Mouse (Mus musculus): ENCODE data around the gene Cd209a. TPM values are rescaled to one million over a fixed set of nuclear protein-coding genes. Genes with fewer than 3 reads are reported as not detected.
A peak's percentile ranks its signal among the peaks of the same experiment; 100 is the strongest.

Cd209a gene
- polyA plus RNA-seq, 1 experiment: 6.1 TPM

GRCm38 (mm10) chr8:3711646-3712045 is 37.1 kb downstream of the Cd209a start:
- WGBS: 26% methylated on average over 2 of the region's 2 CpGs
- no peak for DNase-seq
- no peak for TF ChIP-seq CTCF (IDR thresholded peaks at IDR 0.05; ENCODE audit: insufficient read depth, low read length)
- no peak for TF ChIP-seq POLR2A (IDR thresholded peaks at IDR 0.05; ENCODE audit: borderline replicate concordance, extremely low read depth, low read depth, low read length)
- H3K4me3 ChIP-seq (replicated peaks; ENCODE audit: extremely low read depth, low read depth, low read length): no peak overlapping the region
- H3K4me1 ChIP-seq (ENCODE audit: control insufficient read depth, insufficient read depth, low read length): no peaks in the 10 kb centered on the region

- no peak for DNase-seq
- Histone ChIP-seq H3K4me3 (replicated peaks; ENCODE audit: extremely low read depth, low read depth, low read length) (no peak overlapping the region), H3K4me1 (ENCODE audit: control insufficient read depth, insufficient read depth, low read length) (no peaks in the 10 kb centered on the region)
- TF ChIP-seq CTCF (IDR thresholded peaks at IDR 0.05; ENCODE audit: insufficient read depth, low read length) (no peak), POLR2A (IDR thresholded peaks at IDR 0.05; ENCODE audit: borderline replicate concordance, extremely low read depth, low read depth, low read length) (no peak)
- WGBS: 79% methylated on average over 3 of the region's 3 CpGs
These were observed 38.5 kb downstream of the Cd209a start for GRCm38 (mm10) chr8:3710312-3710711.

GRCm38 (mm10) chr8:3707611-3708010 is 41.2 kb downstream of the Cd209a start:
- TF ChIP-seq POLR2A (IDR thresholded peaks at IDR 0.05; ENCODE audit: borderline replicate concordance, extremely low read depth, low read depth, low read length): no peak
- no peak for TF ChIP-seq CTCF (IDR thresholded peaks at IDR 0.05; ENCODE audit: insufficient read depth, low read length)
- WGBS: 72% methylated on average over 7 of the region's 7 CpGs
- no peaks in the 10 kb centered on the region for H3K4me1 ChIP-seq (ENCODE audit: control insufficient read depth, insufficient read depth, low read length)
- DNase-seq: no peak
- H3K4me3 ChIP-seq (replicated peaks; ENCODE audit: extremely low read depth, low read depth, low read length): no peak overlapping the region

GRCm38 (mm10) chr8:3705711-3706110 is 43.1 kb downstream of the Cd209a start:
- Histone ChIP-seq H3K4me1 (ENCODE audit: control insufficient read depth, insufficient read depth, low read length) (no peaks in the 10 kb centered on the region), H3K4me3 (replicated peaks; ENCODE audit: extremely low read depth, low read depth, low read length) (no peak overlapping the region)
- no peak for DNase-seq
- 37% methylated on average over 4 of the region's 4 CpGs for WGBS
- TF ChIP-seq POLR2A (IDR thresholded peaks at IDR 0.05; ENCODE audit: borderline replicate concordance, extremely low read depth, low read depth, low read length) (no peak), CTCF (IDR thresholded peaks at IDR 0.05; ENCODE audit: insufficient read depth, low read length) (no peak)

- Histone ChIP-seq H3K4me3 (replicated peaks; ENCODE audit: extremely low read depth, low read depth, low read length) (no peak overlapping the region), H3K4me1 (ENCODE audit: control insufficient read depth, insufficient read depth, low read length) (no peaks in the 10 kb centered on the region)
- 88% methylated on average over 1 of the region's 1 CpGs for WGBS
- TF ChIP-seq CTCF (IDR thresholded peaks at IDR 0.05; ENCODE audit: insufficient read depth, low read length) (no peak), POLR2A (IDR thresholded peaks at IDR 0.05; ENCODE audit: borderline replicate concordance, extremely low read depth, low read depth, low read length) (no peak)
- no peak for DNase-seq
These were observed 47.3 kb downstream of the Cd209a start for GRCm38 (mm10) chr8:3701491-3701890.

GRCm38 (mm10) chr8:3694121-3694520 is 54.7 kb downstream of the Cd209a start, which contains the start of gene Fcer2a:
Gene Fcer2a, minus strand, starts transcription at chr8:3694175.
- Histone ChIP-seq H3K4me3 (replicated peaks; ENCODE audit: extremely low read depth, low read depth, low read length) (peak within 1 kb of the TSS; percentile 10), H3K4me1 (ENCODE audit: control insufficient read depth, insufficient read depth, low read length) (no peaks in the 10 kb centered on the region; the same call in 1 of the 2 replicates)
- no peak for TF ChIP-seq CTCF (IDR thresholded peaks at IDR 0.05; ENCODE audit: insufficient read depth, low read length)
- no peak for TF ChIP-seq POLR2A (IDR thresholded peaks at IDR 0.05; ENCODE audit: borderline replicate concordance, extremely low read depth, low read depth, low read length)
- whole genome bisulfite sequencing: 66% methylated on average over 3 of the region's 3 CpGs
- DNase-seq: no peak

Other genes with a start within 250 kb of the Cd209a start
- 286 and 410 TPM in 2 replicates for gene Mcoln1, start 248.5 kb downstream of the Cd209a start, polyA plus RNA-seq (2012; rRNA removed)
- gene Pnpla6, start 233.6 kb downstream of the Cd209a start, polyA plus RNA-seq (2012; rRNA removed): 75.7 and 88.1 TPM in 2 replicates
- gene C330021F23Rik, start 181.0 kb downstream of the Cd209a start, polyA plus RNA-seq (2012; rRNA removed): 0.88 TPM in 1 of 2 replicates, not detected in the other
- 16.9 and 33.1 TPM in 2 replicates for gene Camsap3, start 161.7 kb downstream of the Cd209a start, polyA plus RNA-seq (2012; rRNA removed)
- gene Xab2, start 127.7 kb downstream of the Cd209a start, polyA plus RNA-seq (2012; rRNA removed): 59.0 and 66.6 TPM in 2 replicates
- 3.7 and 10.0 TPM in 2 replicates for gene Pet100, start 127.4 kb downstream of the Cd209a start, polyA plus RNA-seq (2012; rRNA removed)
- not detected in 2 replicates for gene Pcp2, start 123.4 kb downstream of the Cd209a start, polyA plus RNA-seq (2012; rRNA removed)
- 115 and 153 TPM in 2 replicates for gene Stxbp2, start 118.0 kb downstream of the Cd209a start, polyA plus RNA-seq (2012; rRNA removed)
- 6.2 and 10.8 TPM in 2 replicates for gene Retn, start 93.2 kb downstream of the Cd209a start, polyA plus RNA-seq (2012; rRNA removed)
- gene Mcemp1, start 83.2 kb downstream of the Cd209a start, polyA plus RNA-seq (2012; rRNA removed): 8.2 and 10.0 TPM in 2 replicates
- gene Fcor, start 76.6 kb downstream of the Cd209a start, polyA plus RNA-seq (2012; rRNA removed): 6.5 and 17.4 TPM in 2 replicates
- 28.5 and 28.7 TPM in 2 replicates for gene Trappc5, start 72.7 kb downstream of the Cd209a start, polyA plus RNA-seq (2012; rRNA removed)
- gene Fcer2a, start 54.8 kb downstream of the Cd209a start, polyA plus RNA-seq (2012; rRNA removed): 2.7 and 12.5 TPM in 2 replicates
- gene Clec4g, start 28.3 kb downstream of the Cd209a start, polyA plus RNA-seq (2012; rRNA removed): 0.55 and 1.1 TPM in 2 replicates
- not detected in 2 replicates for gene Cd209e, start 105.3 kb upstream of the Cd209a start, polyA plus RNA-seq (2012; rRNA removed)
- gene Cd209d, start 129.6 kb upstream of the Cd209a start, polyA plus RNA-seq (2012; rRNA removed): 0.52 and 0.55 TPM in 2 replicates
- 0.52 and 0.89 TPM in 2 replicates for gene Cd209b, start 177.9 kb upstream of the Cd209a start, polyA plus RNA-seq (2012; rRNA removed)
- 1.2 and 2.1 TPM in 2 replicates for gene Cd209c, start 205.8 kb upstream of the Cd209a start, polyA plus RNA-seq (2012; rRNA removed)